Mouse (Mus musculus) hindbrain, postnatal 0 days (tissue): ENCODE data around the gene Kif3a. TPM values are rescaled to one million over a fixed set of nuclear protein-coding genes. Genes with fewer than 3 reads are reported as not detected.
A peak's percentile ranks its signal among the peaks of the same experiment; 100 is the strongest.

ENCODE experiments used
- ATAC-seq: fragments of 200-750 bp; cut with Nextera tagmentation; 2 replicates; pipeline ENCODE4 v1.8.0; 2017; ENCODE audit warnings: mild to moderate bottlenecking, moderate TSS enrichment, moderate library complexity
- DNase-seq: peaks from one replicate; pipeline ENCODE4 v3.0.0-alpha.2; 2015; ENCODE audit warnings: low spot score
- H3K27ac ChIP-seq: fragments of 300-500 bp; sonication (generic); 2 replicates; pipeline ENCODE4 v1.5.1; 2014; ENCODE audit warnings: mild to moderate bottlenecking
- H3K27me3 ChIP-seq: fragments of 300-500 bp; sonication (generic); 2 replicates; pipeline ENCODE4 v1.6.1; 2014; ENCODE audit warnings: low read length, mixed read lengths; ENCODE audit not compliant: insufficient read depth
- H3K36me3 ChIP-seq: fragments of 300-500 bp; sonication (generic); 2 replicates; pipeline ENCODE4 v1.6.1; 2014; ENCODE audit warnings: low read length, mixed read lengths; ENCODE audit not compliant: insufficient read depth
- H3K4me1 ChIP-seq: fragments of 300-500 bp; sonication (generic); 2 replicates; pipeline ENCODE4 v1.6.1; 2014; ENCODE audit warnings: antibody characterized with exemption, low read length, mixed read lengths; ENCODE audit not compliant: insufficient read depth
- H3K4me2 ChIP-seq: fragments of 300-500 bp; sonication (generic); 2 replicates; pipeline ENCODE4 v1.6.1; 2014; ENCODE audit warnings: low read depth, mild to moderate bottlenecking, low read length, moderate library complexity, mixed read lengths
- H3K4me3 ChIP-seq: fragments of 300-500 bp; sonication (generic); 2 replicates; pipeline ENCODE4 v1.5.1; 2014; ENCODE audit warnings: low read length
- H3K9ac ChIP-seq: fragments of 300-500 bp; sonication (generic); replicated peaks from 2 replicates; pipeline ENCODE4 v1.6.1; 2014; ENCODE audit warnings: mild to moderate bottlenecking, low read length, moderate library complexity, mixed read lengths
- H3K9me3 ChIP-seq: fragments of 300-500 bp; sonication (generic); 2 replicates; pipeline ENCODE4 v1.6.1; 2016; ENCODE audit warnings: low read length, mixed read lengths
- CTCF ChIP-seq: IDR thresholded peaks from 2 replicates; pipeline ENCODE4 v1.5.1; 2016; ENCODE audit warnings: antibody characterized with exemption, control low read depth, low read depth
- WGBS: fragments of 180-500 bp; shearing (Covaris S2); extraction: QIAGEN DNeasy Blood & Tissue Kit; methylation state at CpG from one replicate; pipeline ENCODE4 v1.1.7; 2014; 5-methylcytosine and 5-hydroxymethylcytosine counted together
- polyA plus RNA-seq: library from polyadenylated mRNA; unstranded; fragments of >200 nt; fragmentation: Nextera tagmentation; extraction: Ambion mirVana; gene quantifications from 2 replicates; pipeline ENCODE4 v1.2.1, GENCODE M21; 2015
- total RNA-seq: library from RNA; depleted of rRNA; stranded (reverse); fragments of >200 nt; gene quantifications from 2 replicates; pipeline ENCODE4 v1.2.3, GENCODE M21; 2014

The Kif3a gene
- total and polyA plus RNA-seq, 2 experiments from 2014 or later, result 82.9 to 344 TPM

DNA sequence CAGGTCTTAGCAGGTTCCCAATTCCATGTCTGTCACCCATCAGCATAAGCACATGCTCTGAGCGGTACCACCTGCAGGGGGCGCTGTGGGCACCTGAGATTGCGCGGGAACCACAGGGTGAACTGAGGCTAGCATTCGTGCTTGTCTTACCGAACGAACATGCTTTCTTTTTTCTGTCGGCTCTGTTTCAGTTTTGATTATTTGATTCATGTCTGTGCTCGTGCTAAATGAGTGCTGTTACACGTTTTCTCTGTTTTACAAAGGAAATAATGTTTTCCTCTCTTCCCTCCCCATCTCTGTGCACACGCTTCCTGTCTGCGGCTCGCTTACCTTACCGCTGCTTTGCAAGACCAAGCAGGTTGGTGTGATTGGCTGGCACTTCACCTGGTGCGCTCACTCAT, 23.2 kb downstream of the Kif3a start:
- WGBS, result 49% methylated on average over 15 of the region's 15 CpGs
- no peaks in the 10 kb centered on the region for H3K4me1 ChIP-seq

GRCm38 (mm10) chr11:53591116-53591515, 23.9 kb downstream of the Kif3a start:
- H3K9ac ChIP-seq, result no peak overlapping the region
- ATAC-seq (no peak), DNase-seq (no peak)
- H3K36me3 ChIP-seq, result peaks cover 71% of the 10 kb centered on the region
- H3K4me1 ChIP-seq, result no peaks in the 10 kb centered on the region
- no peak for TF ChIP-seq CTCF
- no peaks in the 10 kb centered on the region for H3K9me3 ChIP-seq
- 84% methylated on average over 5 of the region's 5 CpGs for WGBS
- no peak overlapping the region for H3K27ac ChIP-seq
- H3K4me2 ChIP-seq, result no peak overlapping the region
- no peak overlapping the region for H3K4me3 ChIP-seq
- no peaks in the 10 kb centered on the region for H3K27me3 ChIP-seq

More for the DNA sequence above, 23.2 kb downstream of the Kif3a start:
- H3K4me3 ChIP-seq, result no peak overlapping the region
- H3K4me2 ChIP-seq, result no peak overlapping the region
- peaks cover 71% of the 10 kb centered on the region for H3K36me3 ChIP-seq
- DNase-seq (peak; percentile 53), ATAC-seq (no peak)
- H3K9ac ChIP-seq, result no peak overlapping the region
- no peak overlapping the region for H3K27ac ChIP-seq
- H3K9me3 ChIP-seq, result no peaks in the 10 kb centered on the region
- no peaks in the 10 kb centered on the region for H3K27me3 ChIP-seq
- peak; percentile 74 for TF ChIP-seq CTCF

DNA sequence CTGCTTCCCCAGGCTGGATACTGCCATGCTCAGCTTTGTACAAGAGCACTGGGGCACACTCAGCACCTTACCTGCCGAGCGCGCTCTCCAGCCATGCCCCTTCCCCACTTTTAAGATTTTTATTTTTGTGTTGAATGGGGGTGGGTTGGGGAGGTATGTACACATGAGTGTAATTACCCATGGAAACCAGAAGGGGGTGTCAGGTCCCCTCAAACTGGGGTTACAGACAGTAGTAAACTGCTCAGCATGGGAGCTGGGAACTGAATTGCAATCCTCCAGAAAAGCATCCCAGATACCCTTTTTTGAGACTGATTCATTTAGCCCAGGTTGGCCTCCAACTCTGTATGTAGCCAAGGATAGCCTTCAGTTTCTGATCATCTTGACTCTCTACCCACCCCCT, 37.8 kb downstream of the Kif3a start:
- Histone ChIP-seq H3K9me3 (no peaks in the 10 kb centered on the region), H3K4me1 (no peaks in the 10 kb centered on the region), H3K4me2 (no peak overlapping the region), H3K4me3 (no peak overlapping the region), H3K36me3 (peaks cover 19% of the 10 kb centered on the region; the same call in 1 of the 2 replicates), H3K27me3 (no peaks in the 10 kb centered on the region), H3K9ac (no peak overlapping the region), H3K27ac (no peak overlapping the region)
- TF ChIP-seq CTCF, result peak; percentile 34; the same call in 1 of the 2 replicates
- WGBS, result 98% methylated on average over 3 of the region's 3 CpGs
- no peak for DNase-seq
- no peak for ATAC-seq

DNA sequence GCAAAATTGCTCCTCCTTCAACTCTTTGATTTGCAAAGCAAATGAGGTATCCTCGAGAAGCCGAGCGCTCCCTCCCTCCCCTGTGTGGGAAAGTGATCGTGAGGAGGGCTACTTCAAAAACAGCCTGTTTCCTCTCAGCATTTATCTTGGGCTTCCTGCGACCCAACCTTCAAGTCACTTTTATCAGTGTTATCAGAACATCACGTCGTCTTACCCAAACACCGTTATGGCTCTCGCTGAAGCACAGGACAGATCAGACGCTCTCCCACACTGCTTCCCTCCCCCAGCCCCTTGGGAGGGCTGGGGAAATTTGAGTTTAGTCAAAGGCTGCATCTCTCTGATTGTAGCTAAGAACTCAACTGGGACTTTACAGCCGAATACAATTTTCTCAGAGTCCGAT, 38.4 kb downstream of the Kif3a start:
- Histone ChIP-seq H3K36me3 (peaks cover 17% of the 10 kb centered on the region; the same call in 1 of the 2 replicates), H3K27ac (no peak overlapping the region), H3K27me3 (no peaks in the 10 kb centered on the region), H3K4me2 (no peak overlapping the region), H3K9me3 (no peaks in the 10 kb centered on the region), H3K9ac (no peak overlapping the region), H3K4me1 (no peaks in the 10 kb centered on the region), H3K4me3 (no peak overlapping the region)
- DNase-seq, result no peak
- no peak for ATAC-seq
- 11% methylated on average over 12 of the region's 12 CpGs for WGBS
- TF ChIP-seq CTCF, result no peak

DNA sequence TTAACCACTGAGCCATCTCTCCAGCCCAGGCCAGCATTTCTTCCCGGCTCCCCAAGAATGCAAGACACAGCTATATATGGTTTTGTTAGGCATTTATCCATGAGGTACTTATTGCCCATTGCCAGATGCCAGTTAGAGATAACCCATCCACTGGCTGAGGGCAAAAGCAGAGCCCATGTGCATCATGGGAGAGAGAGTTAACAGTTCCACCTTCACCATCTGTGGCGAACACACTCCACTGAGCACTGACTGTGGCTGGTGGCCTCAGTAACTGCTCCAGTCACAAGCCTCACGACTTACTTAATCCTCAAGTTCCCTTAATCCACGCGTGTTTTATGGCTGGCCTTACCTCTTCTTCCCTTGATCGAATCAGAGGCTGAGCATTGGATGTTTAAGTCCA, 42.1 kb downstream of the Kif3a start:
- DNase-seq (no peak), ATAC-seq (no peak)
- TF ChIP-seq CTCF, result no peak
- Histone ChIP-seq H3K4me3 (no peak overlapping the region), H3K36me3 (no peaks in the 10 kb centered on the region), H3K27ac (no peak overlapping the region), H3K27me3 (no peaks in the 10 kb centered on the region), H3K4me2 (no peak overlapping the region), H3K9me3 (no peaks in the 10 kb centered on the region), H3K4me1 (no peaks in the 10 kb centered on the region), H3K9ac (no peak overlapping the region)
- WGBS, result 84% methylated on average over 6 of the region's 6 CpGs

- no peak overlapping the region for H3K4me3 ChIP-seq
- no peak overlapping the region for H3K4me2 ChIP-seq
- H3K27ac ChIP-seq, result no peak overlapping the region
- no peaks in the 10 kb centered on the region for H3K9me3 ChIP-seq
- WGBS, result 82% methylated on average over 3 of the region's 3 CpGs
- TF ChIP-seq CTCF, result no peak
- no peak overlapping the region for H3K9ac ChIP-seq
- DNase-seq (no peak), ATAC-seq (no peak)
- no peaks in the 10 kb centered on the region for H3K4me1 ChIP-seq
- no peaks in the 10 kb centered on the region for H3K27me3 ChIP-seq
- H3K36me3 ChIP-seq, result no peaks in the 10 kb centered on the region
Measured at GRCm38 (mm10) chr11:53609672-53610071, 42.5 kb downstream of the Kif3a start.

DNA sequence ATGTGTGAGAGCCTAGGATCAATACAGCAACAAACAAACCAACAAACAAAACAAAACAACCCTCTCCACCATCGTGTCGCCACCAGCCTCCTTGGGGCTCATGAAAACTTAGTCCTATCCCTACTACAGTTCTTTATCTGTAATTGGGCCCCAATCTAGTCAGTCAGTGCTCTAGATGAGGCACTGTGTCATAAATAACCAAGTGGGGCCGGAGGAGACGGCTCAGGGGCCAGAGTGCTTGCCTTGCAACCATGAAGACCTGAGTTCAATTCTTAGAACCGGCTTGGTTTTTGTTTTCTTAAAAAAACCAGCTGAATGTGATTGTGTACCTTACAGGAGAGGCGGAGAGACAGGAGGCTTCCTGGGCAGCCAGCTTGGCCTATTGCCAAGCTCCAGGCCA, 48.0 kb downstream of the Kif3a start:
- H3K36me3 ChIP-seq, result no peaks in the 10 kb centered on the region
- no peaks in the 10 kb centered on the region for H3K27me3 ChIP-seq
- WGBS, result 75% methylated on average over 6 of the region's 6 CpGs
- no peak overlapping the region for H3K4me3 ChIP-seq
- no peak overlapping the region for H3K9ac ChIP-seq
- no peak for DNase-seq
- ATAC-seq, result no peak
- TF ChIP-seq CTCF, result no peak
- no peak overlapping the region for H3K27ac ChIP-seq
- H3K9me3 ChIP-seq, result no peaks in the 10 kb centered on the region
- no peak overlapping the region for H3K4me2 ChIP-seq
- H3K4me1 ChIP-seq, result no peaks in the 10 kb centered on the region
